Mouse (Mus musculus) CD4-positive, CD25-positive, alpha-beta regulatory T cell, adult 2 months (primary cell): Measurements from ENCODE around the gene Rasd2.

Source experiments
- DNase-seq: peaks from one replicate; pipeline ENCODE4 v3.0.0-alpha.2; 2012; ENCODE audit warnings: low read depth, low spot score

The Rasd2 gene

GRCm38 (mm10) chr8:75213686-75214085 is at the start of gene Rasd2:
Rasd2 (plus strand) TSS chr8:75213944.
- no peak for DNase-seq

- no peak for DNase-seq
Observed at GRCm38 (mm10) chr8:75169363-75169762, 44.4 kb upstream of the Rasd2 start.

- DNase-seq, result no peak
Observed at GRCm38 (mm10) chr8:75172009-75172685, 41.6 kb upstream of the Rasd2 start.

GRCm38 (mm10) chr8:75193022-75193421 is 20.7 kb upstream of the Rasd2 start:
- no peak for DNase-seq

- no peak for DNase-seq
Observed at GRCm38 (mm10) chr8:75194473-75195071, 19.2 kb upstream of the Rasd2 start.

GRCm38 (mm10) chr8:75197170-75197569 is 16.6 kb upstream of the Rasd2 start:
- DNase-seq, result no peak

GRCm38 (mm10) chr8:75197862-75198261 is 15.9 kb upstream of the Rasd2 start:
- no peak for DNase-seq

- DNase-seq, result no peak
Observed at GRCm38 (mm10) chr8:75198300-75198699, 15.4 kb upstream of the Rasd2 start.

GRCm38 (mm10) chr8:75198988-75199765 is 14.6 kb upstream of the Rasd2 start:
- DNase-seq, result no peak

- DNase-seq, result no peak
Observed at GRCm38 (mm10) chr8:75199914-75200313, 13.8 kb upstream of the Rasd2 start.

- no peak for DNase-seq
Observed at GRCm38 (mm10) chr8:75202041-75202656, 11.6 kb upstream of the Rasd2 start.

- DNase-seq, result no peak
Observed at GRCm38 (mm10) chr8:75202913-75203312, 10.8 kb upstream of the Rasd2 start.

- DNase-seq, result no peak
Observed at GRCm38 (mm10) chr8:75203420-75203819, 10.3 kb upstream of the Rasd2 start.

GRCm38 (mm10) chr8:75204190-75204868 is 9.4 kb upstream of the Rasd2 start:
- no peak for DNase-seq

- DNase-seq, result no peak
Observed at GRCm38 (mm10) chr8:75211461-75211860, 2.3 kb upstream of the Rasd2 start.

GRCm38 (mm10) chr8:75212631-75213306 is 975 bp upstream of the Rasd2 start:
- peak; percentile 59 for DNase-seq

- no peak for DNase-seq
Observed at GRCm38 (mm10) chr8:75213307-75213651, 465 bp upstream of the Rasd2 start.

GRCm38 (mm10) chr8:75215046-75215445 is 1.3 kb downstream of the Rasd2 start:
- DNase-seq, result no peak

- no peak for DNase-seq
Observed at GRCm38 (mm10) chr8:75215931-75216330, 2.2 kb downstream of the Rasd2 start.

GRCm38 (mm10) chr8:75216886-75217285 is 3.1 kb downstream of the Rasd2 start:
- DNase-seq, result no peak

- peak; percentile 58 for DNase-seq
Observed at GRCm38 (mm10) chr8:75217969-75218368, 4.2 kb downstream of the Rasd2 start.
